21 mouse cellular contexts compared by ENCODE assay signal in genomic region chr13:46531676-46532075, GRCm38 (mm10). TPM values are rescaled to one million over a fixed set of nuclear protein-coding genes. Genes with fewer than 3 reads are reported as not detected.
"Had no signal": no experiment of that assay in that cellular context is flagged by ENCODE, and none has a peak within 500 bp of the region (broad histone marks: within the 10 kb centered on the region; RNA-seq: fewer than 3 reads in every experiment).

No protein-coding gene starts in this region.

- H3K4me3 ChIP-seq: lung, embryonic 15.5 days; midbrain, embryonic 10.5 days; midbrain, embryonic 12.5 days; myocyte; neural tube, embryonic 13.5 days; neural tube, embryonic 15.5 days; stomach, embryonic 15.5 days had no signal

- H3K27me3 ChIP-seq: lung, embryonic 15.5 days; neural tube, embryonic 13.5 days; neural tube, embryonic 15.5 days; stomach, embryonic 15.5 days had no signal

- H3K36me3 ChIP-seq: lung, embryonic 15.5 days; midbrain, embryonic 10.5 days; midbrain, embryonic 12.5 days; neural tube, embryonic 13.5 days; neural tube, embryonic 15.5 days; stomach, embryonic 15.5 days had no signal

- H3K9me3 ChIP-seq: lung, embryonic 15.5 days; midbrain, embryonic 10.5 days; midbrain, embryonic 12.5 days; neural tube, embryonic 13.5 days; neural tube, embryonic 15.5 days; stomach, embryonic 15.5 days had no signal

- H3K4me1 ChIP-seq: stomach, embryonic 15.5 days had no signal

- DNase-seq: liver, postnatal 0 days; lung, adult 2 months; lung, postnatal 14 days; lung, postnatal 4 days; midbrain, embryonic 14.5 days; retina, postnatal 1 day; right cerebral cortex, adult 18-20 months; right cerebral cortex, postnatal 25 days; right cerebral cortex, postnatal 4 days; thymus, adult 2 months; thymus, postnatal 25 days; thymus, postnatal 4 days had no signal

- H3K27ac ChIP-seq: lung, embryonic 15.5 days; midbrain, embryonic 12.5 days; neural tube, embryonic 13.5 days; neural tube, embryonic 15.5 days; stomach, embryonic 15.5 days; stomach, postnatal 0 days had no signal

RNA-seq across cellular contexts. Expression of gene Cap2, which starts 30.0 kb away (rescaled TPM):
- total RNA-seq: megakaryocyte, adult 5-6 weeks had no signal
